Mouse (Mus musculus) forebrain, embryonic 11.5 days (tissue): Measurements from ENCODE around the gene 1600014C23Rik. TPM values are rescaled to one million over a fixed set of nuclear protein-coding genes. Genes with fewer than 3 reads are reported as not detected.

Experiments
- ATAC-seq: fragments of 200-750 bp; cut with Nextera tagmentation; replicated peaks from 2 replicates; pipeline ENCODE4 v1.8.0; 2017; ENCODE audit warnings: moderate TSS enrichment; ENCODE audit not compliant: low FRiP score
- DNase-seq: peaks from one replicate; pipeline ENCODE4 v3.0.0-alpha.2; 2017; ENCODE audit warnings: low spot score
- H3K27ac ChIP-seq: fragments of 300-500 bp; sonication (generic); 2 replicates; pipeline ENCODE4 v1.5.1; 2014; ENCODE audit warnings: low read depth, low read length
- H3K27me3 ChIP-seq: fragments of 300-500 bp; sonication (generic); 2 replicates; pipeline ENCODE4 v1.6.1; 2014; ENCODE audit warnings: mild to moderate bottlenecking, low read length, mixed read lengths; ENCODE audit not compliant: control insufficient read depth, insufficient read depth
- H3K36me3 ChIP-seq: fragments of 300-500 bp; sonication (generic); 2 replicates; pipeline ENCODE4 v1.6.1; 2014; ENCODE audit warnings: mild to moderate bottlenecking, low read length, moderate library complexity, mixed read lengths; ENCODE audit not compliant: control insufficient read depth, insufficient read depth
- H3K4me1 ChIP-seq: fragments of 300-500 bp; sonication (generic); replicated peaks from 2 replicates; pipeline ENCODE4 v1.6.1; 2014; ENCODE audit warnings: low read length, mixed read lengths; ENCODE audit not compliant: control insufficient read depth, insufficient read depth
- H3K4me2 ChIP-seq: fragments of 300-500 bp; sonication (generic); 2 replicates; pipeline ENCODE4 v1.6.1; 2014; ENCODE audit warnings: low read depth, mild to moderate bottlenecking, low read length, moderate library complexity, mixed read lengths; ENCODE audit not compliant: severe bottlenecking
- H3K4me3 ChIP-seq: fragments of 300-500 bp; sonication (generic); 2 replicates; pipeline ENCODE4 v1.5.1; 2014; ENCODE audit warnings: low read depth, low read length
- H3K9ac ChIP-seq: fragments of 300-500 bp; sonication (generic); 2 replicates; pipeline ENCODE4 v1.6.1; 2014; ENCODE audit warnings: low read length
- H3K9me3 ChIP-seq: fragments of 300-500 bp; sonication (generic); 2 replicates; pipeline ENCODE4 v1.6.1; 2016; ENCODE audit warnings: low read length, mixed read lengths; ENCODE audit not compliant: control insufficient read depth
- WGBS: fragments of 180-500 bp; shearing (Covaris S2); extraction: QIAGEN DNeasy Blood & Tissue Kit; methylation state at CpG from one replicate; pipeline ENCODE4 v1.1.7; 2014; 5-methylcytosine and 5-hydroxymethylcytosine counted together
- polyA plus RNA-seq: library from polyadenylated mRNA; unstranded; fragments of >200 nt; fragmentation: Nextera tagmentation; extraction: Ambion mirVana; gene quantifications from 2 replicates; pipeline ENCODE4 v1.2.1, GENCODE M21; 2014

Gene 1600014C23Rik
- polyA plus RNA-seq, 1 experiment from 2014 or later: 0.55 TPM

- DNase-seq: no peak
- H3K4me1 ChIP-seq: no peaks in the 10 kb centered on the region
- WGBS: 85% methylated on average over 8 of the region's 8 CpGs
Measured at GRCm38 (mm10) chr17:45757932-45758331, 24.3 kb upstream of the 1600014C23Rik start.

DNA sequence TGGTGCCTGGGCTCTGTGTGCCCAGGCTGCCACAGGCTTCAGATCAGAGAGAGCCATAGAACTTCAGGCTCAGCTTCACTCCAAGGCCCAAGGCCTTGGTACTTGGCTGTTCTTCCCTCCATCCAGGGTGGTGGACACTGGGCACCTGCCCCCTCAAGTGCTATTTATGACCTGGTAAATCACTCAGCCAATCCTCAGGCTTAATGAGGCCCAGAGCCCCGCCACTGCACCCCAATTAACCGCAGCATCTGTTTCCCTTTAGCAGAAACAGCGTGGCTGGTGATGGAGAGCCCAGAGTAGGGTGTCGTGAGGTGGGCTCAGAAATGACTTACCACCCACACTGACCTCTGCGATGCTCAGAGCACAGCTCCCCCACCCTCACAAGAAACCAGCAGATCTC, 23.2 kb upstream of the 1600014C23Rik start:
- Histone ChIP-seq H3K9ac (no peak overlapping the region), H3K27me3 (no peaks in the 10 kb centered on the region), H3K4me3 (no peak overlapping the region), H3K4me1 (no peaks in the 10 kb centered on the region), H3K9me3 (no peaks in the 10 kb centered on the region), H3K36me3 (no peaks in the 10 kb centered on the region), H3K4me2 (no peak overlapping the region), H3K27ac (no peak overlapping the region)
- DNase-seq: no peak
- 74% methylated on average over 5 of the region's 5 CpGs for WGBS
- no peak for ATAC-seq

More at GRCm38 (mm10) chr17:45757932-45758331, 24.3 kb upstream of the 1600014C23Rik start:
- Histone ChIP-seq H3K4me2 (no peak overlapping the region), H3K27me3 (no peaks in the 10 kb centered on the region), H3K4me3 (no peak overlapping the region), H3K36me3 (no peaks in the 10 kb centered on the region), H3K9me3 (no peaks in the 10 kb centered on the region), H3K9ac (no peak overlapping the region), H3K27ac (no peak overlapping the region)
- no peak for ATAC-seq

GRCm38 (mm10) chr17:45756391-45756790, 22.7 kb upstream of the 1600014C23Rik start:
- no peak for ATAC-seq

DNA sequence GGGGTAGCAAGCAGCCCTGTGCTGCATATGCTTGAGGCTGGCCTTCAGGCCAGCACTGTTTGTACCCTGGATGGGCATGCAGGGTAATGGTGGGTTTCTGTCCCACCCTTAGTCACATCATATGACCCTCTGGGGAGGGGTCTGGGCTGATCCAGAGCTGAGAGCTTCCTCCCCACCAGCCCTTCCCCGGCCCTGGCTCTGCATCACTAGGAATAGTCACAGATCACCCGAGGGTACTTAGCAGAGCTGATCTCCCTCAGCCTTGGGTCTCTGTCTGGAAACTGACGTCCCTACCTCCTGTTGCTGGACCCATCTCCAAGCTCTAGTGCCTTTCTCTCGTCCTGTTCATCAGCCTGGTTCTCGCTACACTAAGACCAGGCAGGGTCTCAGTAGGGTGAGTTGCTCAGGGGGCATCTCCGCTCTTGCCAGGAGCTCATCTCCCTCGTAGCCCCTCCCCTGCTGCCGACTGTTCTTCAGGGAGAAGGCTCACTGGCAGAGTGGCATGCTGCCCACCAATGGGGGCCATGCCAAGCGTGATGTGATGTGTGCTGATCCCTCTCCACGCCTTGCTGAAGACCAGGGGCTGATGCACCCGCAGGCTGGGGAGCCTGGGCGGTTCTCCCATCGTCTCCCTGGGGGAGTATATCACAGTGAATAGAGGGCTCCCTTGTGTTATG, 20.7 kb upstream of the 1600014C23Rik start:
- Histone ChIP-seq H3K4me1 (no peaks in the 10 kb centered on the region), H3K4me2 (no peak overlapping the region), H3K9ac (no peak overlapping the region), H3K9me3 (no peaks in the 10 kb centered on the region), H3K27ac (no peak overlapping the region), H3K4me3 (no peak overlapping the region), H3K36me3 (no peaks in the 10 kb centered on the region), H3K27me3 (no peaks in the 10 kb centered on the region)
- 79% methylated on average over 13 of the region's 13 CpGs for WGBS
- ATAC-seq: no peak
- DNase-seq: no peak

More at GRCm38 (mm10) chr17:45756391-45756790, 22.7 kb upstream of the 1600014C23Rik start:
- no peak for DNase-seq
- Histone ChIP-seq H3K27me3 (no peaks in the 10 kb centered on the region), H3K4me3 (no peak overlapping the region), H3K27ac (no peak overlapping the region), H3K9me3 (no peaks in the 10 kb centered on the region), H3K9ac (no peak overlapping the region), H3K4me1 (no peaks in the 10 kb centered on the region), H3K4me2 (no peak overlapping the region), H3K36me3 (no peaks in the 10 kb centered on the region)
- WGBS: 82% methylated on average over 8 of the region's 8 CpGs

DNA sequence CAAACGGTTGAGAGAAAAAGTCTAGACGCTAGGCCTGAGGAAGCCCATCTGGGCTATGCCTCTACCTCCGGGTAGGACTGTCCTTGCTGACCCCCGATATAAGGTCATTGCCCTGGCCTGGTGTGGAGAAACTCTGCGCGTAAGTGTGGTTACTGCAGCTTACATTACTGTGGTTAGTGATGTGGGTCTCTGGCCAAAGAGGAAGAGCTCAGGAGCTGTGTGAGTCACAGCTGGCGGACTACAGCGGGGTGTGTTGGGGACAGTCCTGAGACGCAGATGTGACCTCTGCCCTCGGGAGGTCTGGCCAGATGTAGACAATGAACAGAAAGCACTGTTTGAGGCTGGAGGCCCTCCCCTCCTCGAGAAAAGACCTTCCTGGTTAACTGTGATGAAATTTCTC, 19.0 kb upstream of the 1600014C23Rik start:
- no peak overlapping the region for H3K4me3 ChIP-seq
- 60% methylated on average over 11 of the region's 11 CpGs for WGBS
- H3K27ac ChIP-seq: no peak overlapping the region
- no peaks in the 10 kb centered on the region for H3K36me3 ChIP-seq
- H3K9ac ChIP-seq: no peak overlapping the region
- DNase-seq (no peak), ATAC-seq (no peak)
- no peaks in the 10 kb centered on the region for H3K4me1 ChIP-seq
- H3K9me3 ChIP-seq: no peaks in the 10 kb centered on the region
- H3K27me3 ChIP-seq: no peaks in the 10 kb centered on the region
- H3K4me2 ChIP-seq: no peak overlapping the region

DNA sequence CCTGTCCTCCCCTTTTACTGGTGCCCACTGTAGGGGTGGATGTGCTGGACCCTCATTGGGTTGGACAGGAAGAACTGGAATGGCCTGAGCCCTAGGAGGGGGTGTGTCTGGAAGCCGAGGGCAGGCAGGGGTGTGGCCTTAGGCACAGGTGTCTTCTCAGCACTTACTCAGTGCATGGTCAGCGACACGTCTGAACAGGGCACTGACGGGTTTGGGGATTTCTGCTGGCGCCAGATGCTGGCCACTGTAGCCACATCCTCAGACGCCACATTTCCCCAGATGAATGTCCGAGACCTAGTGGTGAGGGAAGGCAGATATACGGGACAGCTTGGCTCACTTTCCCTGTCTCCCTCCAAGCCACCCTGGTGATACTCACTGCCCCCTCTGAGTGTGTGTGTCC, 18.4 kb upstream of the 1600014C23Rik start:
- Histone ChIP-seq H3K4me1 (no peaks in the 10 kb centered on the region), H3K9ac (no peak overlapping the region), H3K4me3 (no peak overlapping the region), H3K27ac (no peak overlapping the region), H3K9me3 (no peaks in the 10 kb centered on the region), H3K36me3 (no peaks in the 10 kb centered on the region), H3K27me3 (no peaks in the 10 kb centered on the region), H3K4me2 (no peak overlapping the region)
- ATAC-seq (no peak), DNase-seq (no peak)
- 80% methylated on average over 8 of the region's 8 CpGs for WGBS

- 95% methylated on average over 1 of the region's 1 CpGs for WGBS
- no peak overlapping the region for H3K9ac ChIP-seq
- H3K9me3 ChIP-seq: no peaks in the 10 kb centered on the region
- H3K27ac ChIP-seq: no peak overlapping the region
- no peak overlapping the region for H3K4me2 ChIP-seq
- no peaks in the 10 kb centered on the region for H3K36me3 ChIP-seq
- DNase-seq: no peak
- H3K4me1 ChIP-seq: no peaks in the 10 kb centered on the region
- no peak for ATAC-seq
- no peaks in the 10 kb centered on the region for H3K27me3 ChIP-seq
- no peak overlapping the region for H3K4me3 ChIP-seq
Measured at GRCm38 (mm10) chr17:45751359-45751758, 17.7 kb upstream of the 1600014C23Rik start.

- ATAC-seq (no peak), DNase-seq (no peak)
- Histone ChIP-seq H3K4me2 (no peak overlapping the region), H3K4me1 (no peaks in the 10 kb centered on the region), H3K27me3 (no peaks in the 10 kb centered on the region), H3K27ac (no peak overlapping the region), H3K9me3 (no peaks in the 10 kb centered on the region), H3K4me3 (no peak overlapping the region), H3K36me3 (no peaks in the 10 kb centered on the region), H3K9ac (no peak overlapping the region)
- 69% methylated on average over 6 of the region's 6 CpGs for WGBS
Measured at GRCm38 (mm10) chr17:45749100-45749499, 15.5 kb upstream of the 1600014C23Rik start.
